Mouse (Mus musculus): ENCODE measurements around the gene Nek5.
"Not testable (repeated sequence)": the region's sequence is repeated elsewhere in the genome, so short reads cannot be mapped to it uniquely, and the experiment has no call there.

Nek5 gene

GRCm38 (mm10) chr8:22124220-22125152 is at the start of gene Nek5:
TSS of gene Nek5 (minus strand) at chr8:22125053.
- peak; percentile 74 for DNase-seq (ENCODE audit: low spot score)

- DNase-seq (ENCODE audit: low spot score), result no peak
Observed at GRCm38 (mm10) chr8:22169167-22169566, 44.3 kb upstream of the Nek5 start.

- DNase-seq (ENCODE audit: low spot score), result peak; percentile 92
Observed at GRCm38 (mm10) chr8:22166080-22166603, 41.3 kb upstream of the Nek5 start, which contains the start of gene Nek3. TSS of gene Nek3 (minus strand) at chr8:22166435.

- DNase-seq (ENCODE audit: low spot score), result peak; percentile 5
Observed at GRCm38 (mm10) chr8:22165251-22166079, 40.6 kb upstream of the Nek5 start.

- DNase-seq (ENCODE audit: low spot score), result no peak
Observed at GRCm38 (mm10) chr8:22164431-22164830, 39.6 kb upstream of the Nek5 start.

DNA sequence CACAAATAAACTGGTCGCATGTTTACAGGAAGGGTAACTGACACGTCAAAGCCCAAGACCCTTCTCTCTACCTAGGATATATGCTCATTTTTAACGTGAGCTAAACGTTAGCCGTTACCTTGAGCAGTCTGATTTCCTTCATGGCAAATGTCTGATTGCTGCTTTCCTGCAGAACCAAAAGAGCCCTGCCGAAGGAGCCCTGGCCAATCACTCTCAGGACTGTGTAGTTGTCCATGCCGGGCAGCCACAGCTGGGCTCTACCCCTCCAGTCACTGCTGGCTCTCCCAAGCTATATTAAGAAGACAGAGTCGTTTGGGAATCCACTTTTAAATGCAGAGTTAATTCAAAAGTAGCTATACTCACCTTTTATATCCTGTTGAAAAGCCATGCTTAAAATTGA is 37.4 kb upstream of the Nek5 start:
- no peak for DNase-seq (ENCODE audit: low spot score)

GRCm38 (mm10) chr8:22150345-22150663 is 25.5 kb upstream of the Nek5 start:
- no peak for DNase-seq (ENCODE audit: low spot score)

DNA sequence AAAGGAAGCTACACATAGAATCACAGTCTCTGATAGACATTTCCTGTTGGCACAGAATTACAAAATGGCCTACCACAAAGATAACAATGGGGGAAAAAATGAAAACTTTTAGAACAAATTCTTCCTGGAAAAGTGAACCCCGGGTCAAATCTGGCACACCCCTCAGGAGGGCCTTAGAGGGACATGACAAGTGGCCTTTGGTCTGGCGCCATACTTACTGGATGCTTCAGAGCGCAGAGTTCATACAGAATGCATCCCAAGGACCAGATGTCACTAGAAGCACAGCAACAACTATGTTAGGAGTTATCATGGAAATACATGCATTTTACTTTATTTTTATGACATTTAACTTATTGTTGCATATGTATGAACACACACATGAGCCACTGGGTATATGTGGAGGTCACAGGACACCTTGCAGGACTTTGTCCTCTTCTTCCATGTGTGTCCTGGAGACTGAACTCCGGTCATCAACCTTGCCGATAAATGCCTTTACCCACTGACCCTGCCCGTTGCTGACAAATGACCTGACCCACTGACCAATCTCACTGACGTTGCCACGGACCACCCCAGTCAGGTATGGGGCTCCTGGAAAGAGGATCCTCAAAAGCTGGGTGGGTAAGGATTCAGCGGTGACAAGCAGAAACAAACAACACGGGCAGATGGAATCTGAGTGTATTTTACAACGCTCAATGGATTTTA is 24.9 kb upstream of the Nek5 start:
- DNase-seq (ENCODE audit: low spot score), result no peak

DNA sequence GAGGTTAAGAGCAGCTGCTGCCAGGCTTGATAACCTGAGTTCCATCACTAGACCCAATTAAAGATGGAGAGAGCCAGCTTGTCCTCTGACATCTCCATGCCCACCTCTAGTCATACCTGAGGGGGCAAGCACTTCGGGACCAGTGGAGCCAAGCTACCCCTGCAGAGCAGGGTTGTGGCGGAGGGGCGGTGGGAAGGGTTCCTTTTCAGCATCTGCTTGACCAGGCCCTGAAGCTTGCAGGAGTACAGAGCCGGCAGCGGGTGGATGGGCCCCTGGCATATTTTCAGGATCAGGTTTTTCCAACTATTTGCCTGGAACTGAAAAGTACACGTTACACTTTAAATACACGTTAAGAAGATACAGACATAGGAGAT is 23.5 kb upstream of the Nek5 start:
- no peak for DNase-seq (ENCODE audit: low spot score)

DNA sequence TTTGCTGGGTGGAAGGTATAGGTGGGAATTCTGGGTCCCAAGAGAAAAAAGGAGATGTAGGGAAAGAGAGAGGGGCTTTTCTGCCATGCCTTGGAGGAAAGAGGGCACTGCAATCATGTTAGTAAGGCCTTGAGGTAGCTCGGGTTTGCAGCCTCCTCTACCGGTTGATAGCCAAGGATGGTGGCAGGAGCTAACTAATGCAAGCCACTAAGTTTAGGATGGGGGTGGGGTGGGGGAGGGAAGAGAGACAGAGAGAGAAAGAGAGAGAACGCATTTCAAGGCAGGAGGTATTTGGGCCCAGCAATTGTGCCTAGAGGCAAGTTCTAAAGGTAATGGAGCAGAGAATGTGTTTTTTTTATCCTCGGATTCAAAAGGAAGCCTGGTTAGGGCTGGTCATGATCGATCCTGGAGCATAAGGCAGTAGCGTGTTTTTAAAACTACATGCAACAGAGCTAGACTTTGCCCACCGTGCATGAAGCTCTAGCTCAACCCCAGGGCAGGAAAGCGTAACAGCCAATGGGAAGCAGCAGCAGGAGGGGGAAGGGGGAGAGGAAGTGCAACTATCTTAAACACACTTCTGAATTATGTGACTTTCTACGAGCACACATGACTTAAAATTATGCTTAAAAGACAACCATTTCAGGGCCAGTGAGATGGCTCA is 23.0 kb upstream of the Nek5 start:
- DNase-seq (ENCODE audit: low spot score), result no peak

DNA sequence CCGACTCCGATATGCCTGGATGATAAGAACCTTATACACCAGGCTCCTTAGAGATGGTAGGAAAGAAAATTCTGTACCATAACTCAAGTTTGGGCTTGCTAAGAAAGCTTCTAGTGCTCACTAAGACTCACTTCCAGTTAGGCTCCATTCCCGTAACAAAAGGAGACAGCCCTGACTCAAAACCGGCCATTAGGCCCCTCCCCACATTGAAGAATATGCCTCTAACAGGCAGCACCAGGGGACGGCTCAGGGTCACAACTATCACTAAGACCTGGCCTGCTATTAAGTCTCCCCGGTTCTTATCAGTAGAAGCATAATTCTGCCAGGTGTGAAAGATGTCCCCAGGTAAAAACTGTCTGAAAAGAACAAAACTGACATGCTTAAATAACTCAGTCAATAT is 21.0 kb upstream of the Nek5 start:
- DNase-seq (ENCODE audit: low spot score), result no peak

DNA sequence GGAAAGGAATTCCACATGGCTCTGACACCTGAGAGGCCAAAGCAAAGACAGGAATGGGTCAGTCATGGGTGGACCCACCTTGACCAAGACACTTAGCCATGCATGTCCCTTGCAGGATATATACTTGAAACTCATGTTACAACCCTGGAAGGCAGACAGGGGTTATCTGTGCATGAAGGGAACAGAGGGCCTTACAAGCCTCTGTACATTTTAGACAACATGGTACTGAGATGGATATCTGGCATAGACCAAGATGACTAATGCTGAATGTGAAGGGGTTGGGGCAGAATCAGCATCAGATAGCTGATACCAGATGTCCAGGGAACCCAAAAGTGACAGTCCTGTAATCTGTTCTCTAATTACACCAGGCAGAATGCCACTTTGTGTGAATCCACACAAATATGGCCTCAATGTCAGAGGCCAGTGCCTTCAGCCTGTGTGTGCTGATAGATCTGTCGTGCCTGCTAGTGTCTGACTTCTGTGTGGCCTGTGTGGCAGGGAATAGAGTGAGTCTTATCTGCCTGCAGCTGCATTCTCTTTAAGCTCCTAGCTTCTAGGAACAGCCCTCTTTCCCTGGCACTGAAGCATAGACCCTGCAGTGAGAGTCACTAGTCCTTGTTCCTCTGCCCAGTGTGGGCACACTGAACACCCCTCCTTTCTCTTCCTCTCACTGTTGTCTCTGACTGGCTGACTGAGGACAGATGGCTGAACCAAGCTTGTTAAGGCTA is 19.1 kb upstream of the Nek5 start:
- no peak for DNase-seq (ENCODE audit: low spot score)

- no peak for DNase-seq (ENCODE audit: low spot score)
Observed at GRCm38 (mm10) chr8:22142592-22142991, 17.7 kb upstream of the Nek5 start.

- DNase-seq (ENCODE audit: low spot score), result no peak
Observed at GRCm38 (mm10) chr8:22141836-22142385, 17.1 kb upstream of the Nek5 start.

DNA sequence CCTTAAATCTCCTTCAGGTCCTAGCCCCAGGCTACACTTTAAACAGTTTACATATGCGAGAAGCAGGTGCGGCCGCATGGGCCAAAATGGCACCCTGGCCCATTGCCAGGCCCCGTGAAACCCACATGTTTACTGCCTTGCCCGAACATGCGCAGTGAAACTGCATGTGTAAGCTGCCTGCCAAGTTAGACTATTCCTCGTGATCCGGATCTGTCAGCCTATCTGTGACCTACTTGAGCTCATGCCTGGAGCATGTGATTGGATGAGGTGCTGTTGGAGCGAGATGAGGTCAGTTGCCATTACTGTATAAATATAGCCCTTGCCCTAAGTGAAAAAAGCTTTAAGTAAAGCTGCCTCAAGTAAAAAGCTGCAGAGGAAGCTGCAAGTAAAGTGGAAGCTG is 11.6 kb upstream of the Nek5 start:
- DNase-seq (ENCODE audit: low spot score), result not testable (repeated sequence)

- no peak for DNase-seq (ENCODE audit: low spot score)
Observed at GRCm38 (mm10) chr8:22134750-22135135, 9.9 kb upstream of the Nek5 start.

- DNase-seq (ENCODE audit: low spot score), result no peak
Observed at GRCm38 (mm10) chr8:22134078-22134749, 9.4 kb upstream of the Nek5 start.

DNA sequence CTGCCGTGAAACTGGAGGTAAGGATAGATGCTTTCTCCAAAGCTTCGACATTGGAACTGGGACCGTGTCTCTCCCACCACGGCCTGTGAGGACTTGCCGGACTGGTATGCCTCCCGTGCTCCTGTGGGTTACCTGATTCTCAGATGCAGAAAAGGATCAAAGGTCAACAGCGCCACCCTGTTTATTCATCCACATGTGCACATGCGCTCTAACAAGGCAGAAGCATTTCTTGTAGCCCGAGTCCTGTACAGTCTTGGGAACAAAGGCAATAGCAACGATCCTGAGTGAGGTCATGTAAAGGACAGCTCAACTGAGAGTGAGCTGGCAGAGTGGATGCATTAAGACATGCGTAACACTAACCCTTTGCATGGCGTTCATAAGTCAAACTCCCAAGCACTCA is 7.2 kb upstream of the Nek5 start:
- no peak for DNase-seq (ENCODE audit: low spot score)

DNA sequence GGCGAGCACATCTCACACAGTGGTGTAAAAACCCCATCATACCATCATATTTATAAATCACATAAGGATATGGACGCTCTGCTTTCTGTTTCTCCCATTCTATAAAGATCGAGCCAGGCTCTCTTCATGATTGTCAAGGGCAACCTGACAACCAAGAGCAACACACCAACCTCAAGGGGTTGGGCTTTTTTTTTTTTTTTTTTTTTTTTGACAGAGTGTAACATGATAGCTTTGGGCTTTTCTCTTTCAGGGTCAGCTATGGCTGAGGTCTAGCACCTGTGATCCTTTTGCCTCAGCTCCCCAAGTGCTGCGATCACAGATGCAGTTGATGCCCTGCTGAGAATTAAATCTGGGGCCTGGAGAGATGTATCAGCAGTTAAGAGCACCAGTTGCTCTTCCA is 17.8 kb downstream of the Nek5 start:
- DNase-seq (ENCODE audit: low spot score), result no peak

DNA sequence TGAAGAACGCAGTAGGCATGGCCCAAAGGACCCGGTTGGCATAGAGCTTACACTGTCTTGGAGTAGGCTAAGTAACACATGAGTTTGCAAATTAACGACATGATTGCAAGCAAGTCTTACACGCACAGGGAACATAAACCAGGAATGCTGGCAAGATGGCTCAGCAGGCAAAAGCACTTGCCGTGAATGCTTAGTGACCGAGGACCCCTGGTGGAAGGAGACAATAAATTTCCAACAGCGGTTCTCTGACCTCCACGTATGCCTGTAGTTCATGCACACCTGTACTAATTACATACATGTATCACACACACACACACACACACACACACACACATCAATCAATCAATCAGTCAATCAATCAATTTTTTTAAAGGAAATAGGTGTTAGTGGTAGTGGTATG is 33.3 kb downstream of the Nek5 start:
- peak; percentile 54 for DNase-seq (ENCODE audit: low spot score)
